Mouse (Mus musculus) midbrain, embryonic 14.5 days (tissue): ENCODE measurements at regions not wholly inside any gene's neighbourhood (a gene's known extent, or its start where the extent isn't known, plus 50 kb on each side); places are given as distances from the start of the nearest gene placed in this dataset.
A peak's percentile ranks its signal among the peaks of the same experiment; 100 is the strongest.
"Not testable (repeated sequence)": the region's sequence is repeated elsewhere in the genome, so short reads cannot be mapped to it uniquely, and the experiment has no call there.

ENCODE experiments used
- ATAC-seq: fragments of 200-750 bp; cut with Nextera tagmentation; 2 replicates; pipeline ENCODE4 v1.8.0; 2017; ENCODE audit warnings: moderate number of reproducible peaks, moderate library complexity; ENCODE audit not compliant: low FRiP score, low TSS enrichment
- DNase-seq: peaks from one replicate; pipeline ENCODE4 v3.0.0-alpha.2; 2015
- H3K27ac ChIP-seq: fragments of 300-500 bp; sonication (generic); replicated peaks from 2 replicates; pipeline ENCODE4 v1.5.1; 2014; ENCODE audit warnings: mild to moderate bottlenecking, low read depth, low read length, moderate library complexity
- H3K27me3 ChIP-seq: fragments of 300-500 bp; sonication (generic); 2 replicates; pipeline ENCODE4 v1.6.1; 2014; ENCODE audit warnings: low read length, control low read depth, mixed read lengths; ENCODE audit not compliant: control insufficient read depth, insufficient read depth
- H3K36me3 ChIP-seq: fragments of 300-500 bp; sonication (generic); 2 replicates; pipeline ENCODE4 v1.6.1; 2014; ENCODE audit warnings: low read length, control low read depth; ENCODE audit not compliant: control insufficient read depth, insufficient read depth
- H3K4me1 ChIP-seq: fragments of 300-500 bp; sonication (generic); 2 replicates; pipeline ENCODE4 v1.6.1; 2014; ENCODE audit warnings: mild to moderate bottlenecking, antibody characterized with exemption, low read length, control low read depth; ENCODE audit not compliant: control insufficient read depth, insufficient read depth
- H3K4me2 ChIP-seq: fragments of 300-500 bp; sonication (generic); 2 replicates; pipeline ENCODE4 v1.6.1; 2014; ENCODE audit warnings: mild to moderate bottlenecking, low read length, moderate library complexity
- H3K4me3 ChIP-seq: fragments of 300-500 bp; sonication (generic); replicated peaks from 2 replicates; pipeline ENCODE4 v1.5.1; 2014; ENCODE audit warnings: low read depth, low read length
- H3K9ac ChIP-seq: fragments of 300-500 bp; sonication (generic); replicated peaks from 2 replicates; pipeline ENCODE4 v1.6.1; 2014; ENCODE audit warnings: mild to moderate bottlenecking, low read length, moderate library complexity
- H3K9me3 ChIP-seq: fragments of 300-500 bp; sonication (generic); 2 replicates; pipeline ENCODE4 v1.6.1; 2016; ENCODE audit warnings: low read length, control low read depth, mixed read lengths; ENCODE audit not compliant: control insufficient read depth
- WGBS: fragments of 180-500 bp; shearing (Covaris S2); extraction: QIAGEN DNeasy Blood & Tissue Kit; methylation state at CpG from one replicate; pipeline ENCODE4 v1.1.7; 2014; 5-methylcytosine and 5-hydroxymethylcytosine counted together

- H3K4me2 ChIP-seq = no peak overlapping the region
- no peak for ATAC-seq
- no peaks in the 10 kb centered on the region for H3K9me3 ChIP-seq
- no peaks in the 10 kb centered on the region for H3K27me3 ChIP-seq
- WGBS = 92% methylated on average over 3 of the region's 3 CpGs
- DNase-seq = no peak
- H3K9ac ChIP-seq = no peak overlapping the region
- no peaks in the 10 kb centered on the region for H3K4me1 ChIP-seq
- no peak overlapping the region for H3K4me3 ChIP-seq
- no peaks in the 10 kb centered on the region for H3K36me3 ChIP-seq
- H3K27ac ChIP-seq = no peak overlapping the region
Measured at GRCm38 (mm10) chr2:11083536-11083935, 88.4 kb upstream of the Prkcq start.

- no peaks in the 10 kb centered on the region for H3K9me3 ChIP-seq
- H3K9ac ChIP-seq = no peak overlapping the region
- H3K36me3 ChIP-seq = no peaks in the 10 kb centered on the region
- H3K4me1 ChIP-seq = no peaks in the 10 kb centered on the region
- 39% methylated on average over 1 of the region's 1 CpGs for WGBS
- ATAC-seq = no peak
- peak; percentile 40 for DNase-seq
- H3K27me3 ChIP-seq = no peaks in the 10 kb centered on the region
- H3K4me2 ChIP-seq = no peak overlapping the region
- no peak overlapping the region for H3K27ac ChIP-seq
- H3K4me3 ChIP-seq = no peak overlapping the region
Measured at GRCm38 (mm10) chr2:11086996-11087395, 84.9 kb upstream of the Prkcq start.

DNA sequence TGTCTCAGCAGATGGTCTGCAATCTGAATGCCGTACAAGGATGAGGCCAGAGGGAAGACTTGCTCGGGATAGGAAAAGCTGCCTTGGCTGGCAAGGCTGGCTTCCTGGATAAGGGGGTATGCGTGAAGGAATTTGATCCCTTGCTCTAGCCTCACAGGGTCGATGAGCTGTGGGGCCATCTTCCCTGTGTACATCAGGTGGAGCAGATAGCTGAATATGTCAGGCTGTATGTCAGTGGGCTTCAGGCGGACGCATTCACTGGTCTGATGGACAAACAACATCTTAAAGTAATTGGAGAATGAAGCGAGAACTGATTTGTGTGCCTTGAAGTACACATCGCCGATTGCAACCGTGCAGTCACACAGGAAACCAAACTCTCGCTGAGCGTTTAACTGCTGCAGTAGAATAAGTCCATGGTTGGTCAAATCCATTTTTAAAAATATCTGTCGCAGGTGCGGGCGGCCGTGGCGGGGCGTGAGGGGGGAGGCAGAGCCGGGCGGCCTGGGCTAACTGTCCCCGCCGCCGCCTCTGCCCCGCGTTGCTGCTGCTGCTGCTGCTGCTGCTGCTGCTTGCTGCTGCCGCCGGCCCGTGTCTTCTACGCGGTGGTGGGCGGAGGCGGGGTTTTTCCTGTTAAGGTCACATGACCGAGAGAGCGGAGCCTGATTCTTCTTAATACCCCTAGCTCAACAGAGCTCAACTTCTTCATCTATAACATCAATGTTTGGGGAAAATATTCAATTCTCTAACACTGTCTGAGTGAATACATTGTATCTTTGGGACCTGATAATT lies 71.9 kb upstream of the Prkcq start:
- H3K4me1 ChIP-seq, H3K36me3 ChIP-seq, H3K27ac ChIP-seq, H3K9ac ChIP-seq, H3K27me3 ChIP-seq, H3K9me3 ChIP-seq: not testable (repeated sequence)
- DNase-seq (peak; percentile 76), ATAC-seq (peak; percentile 84)
- Histone ChIP-seq H3K4me3 (peak overlapping the region; percentile 22), H3K4me2 (peak overlapping the region; percentile 45)
- 45% methylated on average over 34 of the region's 34 CpGs for WGBS

DNA sequence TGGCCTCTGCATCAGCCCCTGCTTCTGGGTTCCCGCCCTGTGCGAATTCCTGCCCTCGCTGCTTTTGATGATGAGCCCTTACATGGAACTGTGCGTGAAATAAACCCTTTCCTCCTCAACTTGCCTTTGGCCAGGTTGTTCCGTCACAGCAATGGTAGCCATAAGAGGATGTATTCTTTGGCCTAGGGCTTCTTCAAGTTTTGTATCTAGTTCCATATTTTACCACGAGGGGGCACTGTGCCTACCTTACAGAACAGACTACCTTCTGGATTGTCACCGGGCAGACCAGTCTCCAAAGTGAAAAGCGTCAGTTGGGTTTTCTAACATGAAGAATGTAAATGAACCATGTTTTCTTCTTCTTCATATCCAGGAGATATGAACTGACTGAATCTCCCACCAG lies 58.7 kb upstream of the Prkcq start:
- DNase-seq (peak; percentile 82), ATAC-seq (peak; percentile 58; the same call in 1 of the 2 replicates)
- Histone ChIP-seq H3K4me3 (no peak overlapping the region), H3K27ac (no peak overlapping the region), H3K36me3 (no peaks in the 10 kb centered on the region), H3K9ac (no peak overlapping the region), H3K9me3 (no peaks in the 10 kb centered on the region), H3K4me2 (no peak overlapping the region), H3K4me1 (no peaks in the 10 kb centered on the region), H3K27me3 (no peaks in the 10 kb centered on the region)
- 45% methylated on average over 8 of the region's 8 CpGs for WGBS

GRCm38 (mm10) chr2:11118625-11119024 lies 53.3 kb upstream of the Prkcq start:
- H3K27me3 ChIP-seq = no peaks in the 10 kb centered on the region
- no peak overlapping the region for H3K27ac ChIP-seq
- ATAC-seq (no peak), DNase-seq (no peak)
- H3K9ac ChIP-seq = no peak overlapping the region
- no peak overlapping the region for H3K4me3 ChIP-seq
- no peaks in the 10 kb centered on the region for H3K9me3 ChIP-seq
- WGBS = 98% methylated on average over 1 of the region's 1 CpGs
- H3K4me2 ChIP-seq = no peak overlapping the region
- H3K4me1 ChIP-seq = no peaks in the 10 kb centered on the region
- H3K36me3 ChIP-seq = no peaks in the 10 kb centered on the region

- no peak for DNase-seq
- Histone ChIP-seq H3K27ac (no peak overlapping the region), H3K36me3 (no peaks in the 10 kb centered on the region), H3K4me3 (no peak overlapping the region), H3K27me3 (no peaks in the 10 kb centered on the region), H3K9me3 (no peaks in the 10 kb centered on the region), H3K9ac (no peak overlapping the region), H3K4me2 (no peak overlapping the region), H3K4me1 (no peaks in the 10 kb centered on the region)
- ATAC-seq = no peak
- 79% methylated on average over 9 of the region's 9 CpGs for WGBS
Measured at GRCm38 (mm10) chr2:11119301-11119700, 52.6 kb upstream of the Prkcq start.
